Mouse (Mus musculus): ENCODE data around the gene Cemip.

Gene Cemip

GRCm38 (mm10) chr7:84096501-84096900, 10.2 kb upstream of the Cemip start:
- no peak for DNase-seq (ENCODE audit: low read depth, low spot score)

- no peak for DNase-seq (ENCODE audit: low read depth, low spot score)
Observed at GRCm38 (mm10) chr7:84090793-84091192, 4.5 kb upstream of the Cemip start.

- no peak for DNase-seq (ENCODE audit: low read depth, low spot score)
Observed at GRCm38 (mm10) chr7:84089777-84090176, 3.5 kb upstream of the Cemip start.

- no peak for DNase-seq (ENCODE audit: low read depth, low spot score)
Observed at GRCm38 (mm10) chr7:84088971-84089370, 2.7 kb upstream of the Cemip start.

GRCm38 (mm10) chr7:84088191-84088590, 1.9 kb upstream of the Cemip start:
- no peak for DNase-seq (ENCODE audit: low read depth, low spot score)

- no peak for DNase-seq (ENCODE audit: low read depth, low spot score)
Observed at GRCm38 (mm10) chr7:84085049-84085945, 1.0 kb downstream of the Cemip start.

- DNase-seq (ENCODE audit: low read depth, low spot score): no peak
Observed at GRCm38 (mm10) chr7:84077257-84078013, 8.9 kb downstream of the Cemip start.

GRCm38 (mm10) chr7:84074266-84074665, 12.0 kb downstream of the Cemip start:
- no peak for DNase-seq (ENCODE audit: low read depth, low spot score)

- DNase-seq (ENCODE audit: low read depth, low spot score): no peak
Observed at GRCm38 (mm10) chr7:84073856-84074255, 12.4 kb downstream of the Cemip start.

- DNase-seq (ENCODE audit: low read depth, low spot score): no peak
Observed at GRCm38 (mm10) chr7:84068931-84069330, 17.4 kb downstream of the Cemip start.

GRCm38 (mm10) chr7:84059799-84060198, 26.5 kb downstream of the Cemip start:
- DNase-seq (ENCODE audit: low read depth, low spot score): no peak

- no peak for DNase-seq (ENCODE audit: low read depth, low spot score)
Observed at GRCm38 (mm10) chr7:84055961-84056629, 30.2 kb downstream of the Cemip start.

GRCm38 (mm10) chr7:84053856-84054255, 32.4 kb downstream of the Cemip start:
- DNase-seq (ENCODE audit: low read depth, low spot score): no peak

- DNase-seq (ENCODE audit: low read depth, low spot score): no peak
Observed at GRCm38 (mm10) chr7:84051423-84051822, 34.9 kb downstream of the Cemip start.

GRCm38 (mm10) chr7:84045546-84045945, 40.8 kb downstream of the Cemip start:
- DNase-seq (ENCODE audit: low read depth, low spot score): no peak

GRCm38 (mm10) chr7:84044581-84045290, 41.6 kb downstream of the Cemip start:
- DNase-seq (ENCODE audit: low read depth, low spot score): no peak

GRCm38 (mm10) chr7:84042726-84043125, 43.6 kb downstream of the Cemip start:
- DNase-seq (ENCODE audit: low read depth, low spot score): no peak

GRCm38 (mm10) chr7:84039856-84040522, 46.3 kb downstream of the Cemip start:
- DNase-seq (ENCODE audit: low read depth, low spot score): no peak

GRCm38 (mm10) chr7:84038642-84039041, 47.7 kb downstream of the Cemip start:
- DNase-seq (ENCODE audit: low read depth, low spot score): no peak

GRCm38 (mm10) chr7:84032831-84033230, 53.5 kb downstream of the Cemip start:
- no peak for DNase-seq (ENCODE audit: low read depth, low spot score)

Measured in c-Kit-negative CD71-positive TER-119-positive erythroid progenitor cells, embryonic 14.5 days (primary cell).